In the genomic region with DNA sequence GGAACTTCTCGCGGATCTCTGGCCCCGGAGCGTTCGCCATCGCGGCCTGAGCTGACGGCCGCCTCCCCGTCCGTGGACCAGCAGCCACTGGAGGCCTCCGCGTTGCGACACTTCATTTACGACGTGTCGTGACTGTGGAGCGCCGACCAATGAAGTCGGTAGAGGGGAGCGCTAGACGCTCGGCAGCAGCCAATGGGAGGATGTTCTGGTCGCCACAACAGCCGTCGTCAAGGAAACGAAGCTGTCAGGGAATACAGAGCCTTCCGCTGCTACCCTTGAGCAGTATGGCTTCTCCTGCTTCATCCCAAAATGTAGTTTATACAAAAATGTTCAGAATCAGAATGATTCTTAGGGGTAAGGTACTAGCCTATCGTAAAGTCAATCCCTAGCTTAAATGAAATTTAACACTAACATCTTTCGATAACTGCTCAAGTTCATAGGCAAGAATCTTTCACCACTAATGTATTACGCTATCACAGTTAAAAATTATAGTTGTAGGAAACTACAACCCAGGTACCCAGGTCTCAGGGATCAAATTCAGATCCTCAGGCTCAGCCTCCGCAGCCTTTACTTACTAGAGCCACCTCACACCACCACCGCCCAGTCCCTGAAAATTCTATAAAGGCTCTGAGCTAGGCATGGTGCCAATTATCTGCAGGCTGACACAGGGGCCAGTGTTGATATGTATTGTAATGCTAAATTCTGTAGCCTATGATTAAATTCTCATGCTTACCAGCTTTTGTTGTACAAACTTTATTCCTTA, we compare ENCODE assay signal across 7 mouse cellular contexts. TPM values are rescaled to one million over a fixed set of nuclear protein-coding genes. Genes with fewer than 3 reads are reported as not detected.
DNase-seq lines count a peak whose midpoint lies in the region; ATAC-seq lines count a peak whose summit lies in the region.

Gene Kif1bp (minus strand): TSS at position 120 of the 763 bp plus-strand sequence.

- peak within 1 kb of the TSS; percentile 67 for H3K27ac ChIP-seq in intestine, embryonic 16.5 days (ENCODE audit: low read length)
- no peak within 1 kb of the TSS for H3K27ac ChIP-seq in midbrain, embryonic 11.5 days (ENCODE audit: low read depth, low read length)

- H3K4me2 ChIP-seq in intestine, embryonic 16.5 days (ENCODE audit: low read depth, low read length): peak within 1 kb of the TSS; percentile 89
- H3K4me2 ChIP-seq in midbrain, embryonic 11.5 days: peak within 1 kb of the TSS; percentile 94

- peak within 1 kb of the TSS; percentile 93 for H3K4me3 ChIP-seq in intestine, embryonic 16.5 days (ENCODE audit: low read length)
- peak within 1 kb of the TSS; percentile 98 for H3K4me3 ChIP-seq in midbrain, embryonic 11.5 days (ENCODE audit: low read depth, low read length)

- no peaks in the 10 kb centered on the region for H3K9me3 ChIP-seq in intestine, embryonic 16.5 days (ENCODE audit: control insufficient read depth, low read length)
- H3K9me3 ChIP-seq in midbrain, embryonic 11.5 days (ENCODE audit: control insufficient read depth, low read length): no peaks in the 10 kb centered on the region

- DNase-seq in adrenal gland, adult 8-10 months: peak; percentile 97
- peak; percentile 90 for DNase-seq in embryo, embryonic 9.5 days (ENCODE audit: extremely low spot score)
- DNase-seq in gastrocnemius, postnatal 4 days (ENCODE audit: low spot score in 2 of 2): peak; percentile 81 to 97
- DNase-seq in left cerebral cortex, postnatal 36 days (ENCODE audit: low spot score in 2 of 2): peak; percentile 96 to 97
- peak; percentile 99 for DNase-seq in midbrain, embryonic 11.5 days (ENCODE audit: low spot score, missing footprints)
- DNase-seq in skeletal muscle tissue, adult 2 months (ENCODE audit: low read depth, low spot score): peak; percentile 99

- intact Hi-C loops in left cerebral cortex, postnatal 36 days (cut with DNase I): no loop called here

- WGBS in intestine, embryonic 16.5 days: 6% methylated on average over 33 of the region's 33 CpGs
- WGBS in midbrain, embryonic 11.5 days: 6% methylated on average over 33 of the region's 33 CpGs

- ATAC-seq in intestine, embryonic 16.5 days: peak; percentile 99
- ATAC-seq in midbrain, embryonic 11.5 days (ENCODE audit: low FRiP score): peak; percentile 99

- peaks cover 19% of the 10 kb centered on the region for H3K36me3 ChIP-seq in intestine, embryonic 16.5 days (ENCODE audit: control insufficient read depth, insufficient read depth, low read length)
- peaks cover 27% of the 10 kb centered on the region for H3K36me3 ChIP-seq in midbrain, embryonic 11.5 days (ENCODE audit: control insufficient read depth, insufficient read depth, low read length)

- H3K27me3 ChIP-seq in intestine, embryonic 16.5 days (replicated peaks; ENCODE audit: control insufficient read depth, insufficient read depth, low read length): no peaks in the 10 kb centered on the region
- H3K27me3 ChIP-seq in midbrain, embryonic 11.5 days (ENCODE audit: control insufficient read depth, insufficient read depth, low read length): no peaks in the 10 kb centered on the region

- H3K9ac ChIP-seq in intestine, embryonic 16.5 days (ENCODE audit: low read depth, low read length): peak within 1 kb of the TSS; percentile 88
- peak within 1 kb of the TSS; percentile 84 for H3K9ac ChIP-seq in midbrain, embryonic 11.5 days (ENCODE audit: low read length)

- peaks cover 9% of the 10 kb centered on the region for H3K4me1 ChIP-seq in intestine, embryonic 16.5 days (ENCODE audit: control insufficient read depth, insufficient read depth, low read length)
- H3K4me1 ChIP-seq in midbrain, embryonic 11.5 days (ENCODE audit: control insufficient read depth, insufficient read depth, low read length): peaks cover 13% of the 10 kb centered on the region

RNA-seq across cellular contexts. Expression of gene Kif1bp, which starts in this region (rescaled TPM):
- 10 to 100 TPM; 57.5 to 70.5 (median 65.4) TPM for total RNA-seq in adrenal gland, adult 8-10 months (2022)
- total RNA-seq in gastrocnemius, postnatal 4 days (2021): 10 to 100 TPM; 29.4 to 31.0 TPM
- polyA plus RNA-seq in intestine, embryonic 16.5 days (2015; fragmentation: Nextera tagmentation; extraction: Ambion mirVana): 23.0 and 27.3 TPM in 2 replicates
- 100 to 1,000 TPM; 178 to 198 TPM for total RNA-seq in left cerebral cortex, postnatal 36 days (2021)
- 56.2 and 61.1 TPM in 2 replicates for polyA plus RNA-seq in midbrain, embryonic 11.5 days (2014; fragmentation: Nextera tagmentation; extraction: Ambion mirVana)
